17 mouse cellular contexts compared by ENCODE assay signal in genomic region chr16:33177722-33178121, GRCm38 (mm10). TPM values are rescaled to one million over a fixed set of nuclear protein-coding genes. Genes with fewer than 3 reads are reported as not detected.
A peak's percentile ranks its signal among the peaks of the same experiment; 100 is the strongest.
DNase-seq lines count a peak whose midpoint lies in the region; ATAC-seq and TF ChIP-seq lines count a peak whose summit lies in the region.
"Had no signal": no experiment of that assay in that cellular context is flagged by ENCODE, and none has a peak within 500 bp of the region (broad histone marks: within the 10 kb centered on the region; RNA-seq: fewer than 3 reads in every experiment).

No protein-coding gene starts in this region.

- TF ChIP-seq CTCF in testis, adult 2 months (IDR thresholded peaks at IDR 0.05; ENCODE audit: control insufficient read depth, insufficient read depth, insufficient replicate concordance, low read depth, low read length), result no peak

- DNase-seq in intestine, embryonic 14.5 days (ENCODE audit: low spot score), result no peak
- no peak for DNase-seq in testis, postnatal 10 days (ENCODE audit: low spot score)
- DNase-seq in heart, adult 11 months, result no peak
- DNase-seq: adrenal gland, adult 2 months; adrenal gland, postnatal 25 days; cerebellum, adult 11-12 months; cerebellum, adult 9-10 months; cerebellum, postnatal 25 days; heart, postnatal 36 days had no signal

- 0 out of 2 replicates have a peak, but pooled peaks have one; percentile 43 for ATAC-seq in intestine, embryonic 14.5 days (replicated peaks; ENCODE audit: low FRiP score, low TSS enrichment, low read depth)
- no peak for ATAC-seq in intestine, embryonic 16.5 days
- no peak for ATAC-seq in megakaryocyte progenitor cell, adult 5-6 weeks (replicated peaks; ENCODE audit: poor library complexity)
- ATAC-seq: forebrain, embryonic 15.5 days had no signal

- H3K36me3 ChIP-seq in intestine, embryonic 14.5 days (ENCODE audit: control insufficient read depth, insufficient read depth, low read length), result no peaks in the 10 kb centered on the region
- H3K36me3 ChIP-seq in intestine, embryonic 16.5 days (ENCODE audit: control insufficient read depth, insufficient read depth, low read length), result no peaks in the 10 kb centered on the region
- no peaks in the 10 kb centered on the region for H3K36me3 ChIP-seq in testis, adult 2 months (ENCODE audit: control insufficient read depth, insufficient read depth, low read length)
- H3K36me3 ChIP-seq in myocyte (ENCODE audit: control insufficient read depth, insufficient read depth), result no peaks in the 10 kb centered on the region
- H3K36me3 ChIP-seq: embryonic facial prominence, embryonic 12.5 days; forebrain, embryonic 15.5 days; heart, embryonic 13.5 days; hindbrain, embryonic 15.5 days had no signal

- H3K4me3 ChIP-seq in intestine, embryonic 14.5 days (ENCODE audit: low read depth, low read length), result no peak overlapping the region
- no peak overlapping the region for H3K4me3 ChIP-seq in intestine, embryonic 16.5 days (ENCODE audit: low read length)
- peak overlapping the region; percentile 65 for H3K4me3 ChIP-seq in testis, adult 2 months (ENCODE audit: control insufficient read depth, low read depth, low read length)
- H3K4me3 ChIP-seq in myocyte, result no peak overlapping the region
- H3K4me3 ChIP-seq: embryonic facial prominence, embryonic 12.5 days; forebrain, embryonic 15.5 days; hindbrain, embryonic 15.5 days had no signal

- no peak for TF ChIP-seq POLR2A in testis, adult 2 months (IDR thresholded peaks at IDR 0.05; ENCODE audit: control insufficient read depth, low read depth, low read length)
- TF ChIP-seq POLR2A in myocyte (IDR thresholded peaks at IDR 0.05; ENCODE audit: insufficient read length, low read depth), result no peak

- H3K27ac ChIP-seq in intestine, embryonic 14.5 days (ENCODE audit: low read depth), result no peak overlapping the region
- H3K27ac ChIP-seq in intestine, embryonic 16.5 days (ENCODE audit: low read length), result no peak overlapping the region
- H3K27ac ChIP-seq in testis, adult 2 months (ENCODE audit: control insufficient read depth, insufficient read depth, low read depth, low read length), result peak overlapping the region; percentile 82
- H3K27ac ChIP-seq: embryonic facial prominence, embryonic 12.5 days had no signal

- no peaks in the 10 kb centered on the region for H3K27me3 ChIP-seq in intestine, embryonic 14.5 days (replicated peaks; ENCODE audit: control insufficient read depth, insufficient read depth, low read length)
- no peaks in the 10 kb centered on the region for H3K27me3 ChIP-seq in intestine, embryonic 16.5 days (replicated peaks; ENCODE audit: control insufficient read depth, insufficient read depth, low read length)
- H3K27me3 ChIP-seq in testis, adult 2 months (ENCODE audit: control insufficient read depth, insufficient read depth, low read length), result no peaks in the 10 kb centered on the region
- H3K27me3 ChIP-seq in myocyte (ENCODE audit: control insufficient read depth, insufficient read depth, insufficient read length), result no peaks in the 10 kb centered on the region
- H3K27me3 ChIP-seq: embryonic facial prominence, embryonic 12.5 days; forebrain, embryonic 15.5 days; heart, embryonic 13.5 days; hindbrain, embryonic 15.5 days had no signal

- H3ac ChIP-seq in myocyte (ENCODE audit: control insufficient read depth, insufficient read length), result no peak overlapping the region

- no peak overlapping the region for H3K4me2 ChIP-seq in intestine, embryonic 14.5 days (ENCODE audit: low read length)
- no peak overlapping the region for H3K4me2 ChIP-seq in intestine, embryonic 16.5 days (ENCODE audit: low read depth, low read length)
- peak overlapping the region; percentile 56 for H3K4me2 ChIP-seq in myocyte (ENCODE audit: low read depth)
- H3K4me2 ChIP-seq: embryonic facial prominence, embryonic 12.5 days had no signal

- no peak overlapping the region for H3K9ac ChIP-seq in intestine, embryonic 14.5 days (ENCODE audit: low read length)
- no peak overlapping the region for H3K9ac ChIP-seq in intestine, embryonic 16.5 days (ENCODE audit: low read depth, low read length)
- H3K9ac ChIP-seq: embryonic facial prominence, embryonic 12.5 days; forebrain, embryonic 15.5 days; hindbrain, embryonic 15.5 days had no signal

- H3K9me3 ChIP-seq in intestine, embryonic 14.5 days (ENCODE audit: control insufficient read depth, low read length), result no peaks in the 10 kb centered on the region
- H3K9me3 ChIP-seq in intestine, embryonic 16.5 days (ENCODE audit: control insufficient read depth, low read length), result no peaks in the 10 kb centered on the region
- H3K9me3 ChIP-seq: embryonic facial prominence, embryonic 12.5 days; forebrain, embryonic 15.5 days; heart, embryonic 13.5 days; hindbrain, embryonic 15.5 days had no signal

- 87% methylated on average over 4 of the region's 4 CpGs for WGBS in intestine, embryonic 14.5 days
- WGBS in intestine, embryonic 16.5 days, result 81% methylated on average over 4 of the region's 4 CpGs

- no peaks in the 10 kb centered on the region for H3K4me1 ChIP-seq in intestine, embryonic 14.5 days (replicated peaks; ENCODE audit: control insufficient read depth, insufficient read depth, low read length)
- H3K4me1 ChIP-seq in intestine, embryonic 16.5 days (ENCODE audit: control insufficient read depth, insufficient read depth, low read length), result peaks cover 9% of the 10 kb centered on the region
- peaks cover 14% of the 10 kb centered on the region for H3K4me1 ChIP-seq in testis, adult 2 months (ENCODE audit: control insufficient read depth, insufficient read depth, low read length)
- H3K4me1 ChIP-seq: embryonic facial prominence, embryonic 12.5 days had no signal

- H3K79me2 ChIP-seq in myocyte (ENCODE audit: control insufficient read depth, insufficient read depth), result no peaks in the 10 kb centered on the region

TF ChIP-seq in myocyte, 11 proteins besides CTCF, POLR2A, EP300 and RAD21:
- TF ChIP-seq TCF3 (IDR thresholded peaks at IDR 0.05; ENCODE audit: insufficient read length, low read depth) (no peak), USF1 (IDR thresholded peaks at IDR 0.05; ENCODE audit: low read depth) (no peak), POLR2AphosphoS2 (IDR thresholded peaks at IDR 0.05; ENCODE audit: insufficient read length, low read depth) (no peak), E2F4 (IDR thresholded peaks at IDR 0.05; ENCODE audit: insufficient read depth) (no peak), REST (IDR thresholded peaks at IDR 0.05; ENCODE audit: insufficient read depth, insufficient read length) (no peak)
TF ChIP-seq in myocyte: peak in this region for 0.

RNA-seq across cellular contexts. Expression of gene Osbpl11, which starts 7.1 kb away (rescaled TPM):
- polyA plus RNA-seq in intestine, embryonic 14.5 days (2014; fragmentation: Nextera tagmentation; extraction: Ambion mirVana), result 14.9 and 18.9 TPM in 2 replicates
- polyA plus RNA-seq in intestine, embryonic 16.5 days (2015; fragmentation: Nextera tagmentation; extraction: Ambion mirVana), result 8.8 and 9.4 TPM in 2 replicates
- 9.7 and 10.8 TPM in 2 replicates for polyA plus RNA-seq in testis, adult 2 months (2012; rRNA removed)
- polyA plus RNA-seq in myocyte (2012; fragmentation: generic; extraction: Trizol), result 8.5 TPM
- total RNA-seq in megakaryocyte progenitor cell, adult 5-6 weeks (2015), result 8.7 and 9.3 TPM in 2 replicates
- 17.2 and 17.7 TPM in 2 replicates for total RNA-seq in megakaryocyte progenitor cell, adult 5-6 weeks (2017)
